Mouse (Mus musculus) stomach, postnatal 0 days (tissue): Measurements from ENCODE around the gene B230118H07Rik. TPM values are rescaled to one million over a fixed set of nuclear protein-coding genes. Genes with fewer than 3 reads are reported as not detected.
"Not testable (repeated sequence)": the region's sequence is repeated elsewhere in the genome, so short reads cannot be mapped to it uniquely, and the experiment has no call there.

ENCODE experiments used
- ATAC-seq: fragments of 200-750 bp; cut with Nextera tagmentation; 2 replicates; pipeline ENCODE4 v1.8.0; 2017; ENCODE audit not compliant: low FRiP score, low TSS enrichment
- DNase-seq: peaks from one replicate; pipeline ENCODE4 v3.0.0-alpha.2; 2016; ENCODE audit warnings: low spot score
- H3K27ac ChIP-seq: fragments of 300-500 bp; sonication (generic); replicated peaks from 2 replicates; pipeline ENCODE4 v1.5.1; 2014; ENCODE audit warnings: mild to moderate bottlenecking, control low read depth
- H3K27me3 ChIP-seq: fragments of 300-500 bp; sonication (generic); 2 replicates; pipeline ENCODE4 v1.6.1; 2014; ENCODE audit warnings: low read length; ENCODE audit not compliant: control insufficient read depth, insufficient read depth
- H3K36me3 ChIP-seq: fragments of 300-500 bp; sonication (generic); 2 replicates; pipeline ENCODE4 v1.6.1; 2014; ENCODE audit warnings: low read length, mixed read lengths; ENCODE audit not compliant: control insufficient read depth, insufficient read depth
- H3K4me1 ChIP-seq: fragments of 300-500 bp; sonication (generic); replicated peaks from 2 replicates; pipeline ENCODE4 v1.6.1; 2014; ENCODE audit warnings: antibody characterized with exemption; ENCODE audit not compliant: control insufficient read depth, insufficient read depth
- H3K4me2 ChIP-seq: fragments of 300-500 bp; sonication (generic); replicated peaks from 2 replicates; pipeline ENCODE4 v1.6.1; 2014; ENCODE audit warnings: low read depth, mild to moderate bottlenecking, control low read depth, moderate library complexity
- H3K4me3 ChIP-seq: fragments of 300-500 bp; sonication (generic); 2 replicates; pipeline ENCODE4 v1.5.1; 2014; ENCODE audit warnings: low read depth, low read length, control low read depth
- H3K9ac ChIP-seq: fragments of 300-500 bp; sonication (generic); 2 replicates; pipeline ENCODE4 v1.6.1; 2014; ENCODE audit warnings: mild to moderate bottlenecking, low read length, control low read depth, mixed read lengths
- H3K9me3 ChIP-seq: fragments of 300-500 bp; sonication (generic); 2 replicates; pipeline ENCODE4 v1.6.1; 2016; ENCODE audit warnings: low read length; ENCODE audit not compliant: control insufficient read depth
- CTCF ChIP-seq: IDR thresholded peaks from 2 replicates; pipeline ENCODE4 v1.5.1; 2016; ENCODE audit warnings: antibody characterized with exemption, low read depth, mild to moderate bottlenecking, moderate library complexity
- EP300 ChIP-seq: optimal IDR thresholded peaks from 2 replicates; pipeline ENCODE3; 2016; ENCODE audit warnings: antibody characterized with exemption
- WGBS: fragments of 180-500 bp; shearing (Covaris S2); extraction: QIAGEN DNeasy Blood & Tissue Kit; methylation state at CpG from one replicate; pipeline ENCODE4 v1.1.7; 2014; 5-methylcytosine and 5-hydroxymethylcytosine counted together
- polyA plus RNA-seq: library from polyadenylated mRNA; unstranded; fragments of >200 nt; fragmentation: Nextera tagmentation; extraction: Ambion mirVana; gene quantifications from 2 replicates; pipeline ENCODE4 v1.2.1, GENCODE M21; 2015

The B230118H07Rik gene
- polyA plus RNA-seq, 1 experiment from 2014 or later, result 36.5 TPM

GRCm38 (mm10) chr2:101551026-101551719 is 98.2 kb downstream of the B230118H07Rik start:
- no peak for TF ChIP-seq CTCF
- TF ChIP-seq EP300, result no peak
- Histone ChIP-seq H3K4me2 (no peak overlapping the region), H3K9ac (no peak overlapping the region), H3K36me3 (no peaks in the 10 kb centered on the region), H3K27ac (no peak overlapping the region), H3K27me3 (no peaks in the 10 kb centered on the region), H3K4me1 (no peaks in the 10 kb centered on the region), H3K9me3 (no peaks in the 10 kb centered on the region), H3K4me3 (no peak overlapping the region)
- ATAC-seq (no peak), DNase-seq (no peak)
- 69% methylated on average over 6 of the region's 6 CpGs for WGBS

GRCm38 (mm10) chr2:101550176-101550575 is 99.2 kb downstream of the B230118H07Rik start:
- Histone ChIP-seq H3K4me2 (no peak overlapping the region), H3K27ac (no peak overlapping the region), H3K9me3 (no peaks in the 10 kb centered on the region), H3K4me3 (no peak overlapping the region), H3K4me1 (no peaks in the 10 kb centered on the region), H3K27me3 (no peaks in the 10 kb centered on the region), H3K36me3 (no peaks in the 10 kb centered on the region), H3K9ac (no peak overlapping the region)
- ATAC-seq (no peak), DNase-seq (no peak)
- 44% methylated on average over 2 of the region's 2 CpGs for WGBS
- TF ChIP-seq EP300 (no peak), CTCF (no peak)

- H3K4me2 ChIP-seq, result no peak overlapping the region
- H3K9ac ChIP-seq, result no peak overlapping the region
- WGBS, result 86% methylated on average over 6 of the region's 6 CpGs
- H3K9me3 ChIP-seq, result no peaks in the 10 kb centered on the region
- ATAC-seq (no peak), DNase-seq (no peak)
- H3K27ac ChIP-seq, result no peak overlapping the region
- H3K4me1 ChIP-seq, result no peaks in the 10 kb centered on the region
- no peak overlapping the region for H3K4me3 ChIP-seq
- no peaks in the 10 kb centered on the region for H3K27me3 ChIP-seq
- TF ChIP-seq CTCF, result no peak
- TF ChIP-seq EP300, result no peak
- no peaks in the 10 kb centered on the region for H3K36me3 ChIP-seq
Measured at GRCm38 (mm10) chr2:101548866-101549265, 100.5 kb downstream of the B230118H07Rik start.

DNA sequence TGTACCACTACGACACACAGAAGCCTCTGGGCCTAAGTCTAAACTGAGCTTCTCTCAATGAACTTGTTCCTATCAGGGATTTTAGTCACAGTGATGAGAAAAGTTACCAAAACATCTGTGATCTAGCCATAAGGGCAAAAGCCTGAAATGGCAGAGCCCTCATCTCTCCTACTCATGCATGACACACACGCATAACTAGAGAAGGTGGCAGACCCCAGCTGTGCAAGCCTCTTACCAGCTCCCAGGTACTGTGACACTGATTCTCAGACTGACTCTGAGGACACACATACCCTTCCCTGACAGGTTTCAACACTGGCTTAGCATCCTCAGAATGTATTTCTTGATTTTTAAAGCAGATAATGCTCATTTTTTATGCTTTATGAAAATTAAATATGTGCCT is 103.7 kb downstream of the B230118H07Rik start:
- H3K9me3 ChIP-seq, result no peaks in the 10 kb centered on the region
- no peaks in the 10 kb centered on the region for H3K27me3 ChIP-seq
- H3K9ac ChIP-seq, result no peak overlapping the region
- no peak overlapping the region for H3K4me2 ChIP-seq
- TF ChIP-seq EP300 (no peak), CTCF (no peak)
- DNase-seq (no peak), ATAC-seq (no peak)
- H3K36me3 ChIP-seq, result no peaks in the 10 kb centered on the region
- WGBS, result 88% methylated on average over 2 of the region's 2 CpGs
- no peaks in the 10 kb centered on the region for H3K4me1 ChIP-seq
- no peak overlapping the region for H3K4me3 ChIP-seq
- no peak overlapping the region for H3K27ac ChIP-seq

GRCm38 (mm10) chr2:101543704-101544417 is 105.5 kb downstream of the B230118H07Rik start:
- H3K4me1 ChIP-seq, result no peaks in the 10 kb centered on the region
- no peak overlapping the region for H3K27ac ChIP-seq
- H3K36me3 ChIP-seq, result no peaks in the 10 kb centered on the region
- H3K4me2 ChIP-seq, result no peak overlapping the region
- H3K9me3 ChIP-seq, result no peaks in the 10 kb centered on the region
- DNase-seq (no peak), ATAC-seq (no peak)
- TF ChIP-seq CTCF, result peak; percentile 36
- TF ChIP-seq EP300, result no peak
- no peak overlapping the region for H3K4me3 ChIP-seq
- H3K9ac ChIP-seq, result no peak overlapping the region
- 45% methylated on average over 8 of the region's 8 CpGs for WGBS
- H3K27me3 ChIP-seq, result no peaks in the 10 kb centered on the region

DNA sequence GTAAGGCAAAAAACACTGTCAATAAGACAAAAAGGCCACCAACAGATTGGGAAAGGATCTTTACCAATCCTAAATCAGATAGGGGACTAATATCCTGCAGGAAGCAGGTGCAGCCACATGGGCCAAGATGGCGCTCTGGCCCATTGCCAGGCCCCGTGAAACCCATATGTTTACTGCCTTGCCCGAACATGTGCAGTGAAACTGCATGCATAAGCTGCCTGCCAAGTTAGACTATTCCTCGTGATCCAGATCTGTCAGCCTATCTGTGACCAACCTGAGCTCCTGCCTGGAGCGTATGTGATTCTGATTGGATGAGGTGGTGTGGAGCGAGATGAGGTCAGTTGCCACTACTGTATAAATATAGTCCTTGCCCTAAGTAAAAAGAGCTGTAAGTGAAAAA is 112.4 kb downstream of the B230118H07Rik start:
- H3K27ac ChIP-seq, H3K36me3 ChIP-seq, ATAC-seq, H3K9ac ChIP-seq, H3K4me2 ChIP-seq, H3K4me3 ChIP-seq, H3K4me1 ChIP-seq, H3K9me3 ChIP-seq, H3K27me3 ChIP-seq, DNase-seq: not testable (repeated sequence)
- WGBS, result 70% methylated on average over 6 of the region's 6 CpGs
